Mouse (Mus musculus) kidney, adult 11 months (tissue): Measurements from ENCODE around the gene Pheta1.

Experiments used
- DNase-seq: peaks from one replicate; pipeline ENCODE4 v3.0.0; 2022

Pheta1 gene

GRCm38 (mm10) chr5:121894647-121895046 lies 45.9 kb downstream of the Pheta1 start:
- DNase-seq: no peak

GRCm38 (mm10) chr5:121895117-121895756 lies 46.5 kb downstream of the Pheta1 start:
- DNase-seq: no peak

- DNase-seq: no peak
Measured at GRCm38 (mm10) chr5:121902809-121903745, 54.3 kb downstream of the Pheta1 start.
